Mouse (Mus musculus): ENCODE measurements at regions not wholly inside any gene's neighbourhood (a gene's known extent, or its start where the extent isn't known, plus 50 kb on each side); places are given as distances from the start of the nearest gene placed in this dataset.
A peak's percentile ranks its signal among the peaks of the same experiment; 100 is the strongest.

DNA sequence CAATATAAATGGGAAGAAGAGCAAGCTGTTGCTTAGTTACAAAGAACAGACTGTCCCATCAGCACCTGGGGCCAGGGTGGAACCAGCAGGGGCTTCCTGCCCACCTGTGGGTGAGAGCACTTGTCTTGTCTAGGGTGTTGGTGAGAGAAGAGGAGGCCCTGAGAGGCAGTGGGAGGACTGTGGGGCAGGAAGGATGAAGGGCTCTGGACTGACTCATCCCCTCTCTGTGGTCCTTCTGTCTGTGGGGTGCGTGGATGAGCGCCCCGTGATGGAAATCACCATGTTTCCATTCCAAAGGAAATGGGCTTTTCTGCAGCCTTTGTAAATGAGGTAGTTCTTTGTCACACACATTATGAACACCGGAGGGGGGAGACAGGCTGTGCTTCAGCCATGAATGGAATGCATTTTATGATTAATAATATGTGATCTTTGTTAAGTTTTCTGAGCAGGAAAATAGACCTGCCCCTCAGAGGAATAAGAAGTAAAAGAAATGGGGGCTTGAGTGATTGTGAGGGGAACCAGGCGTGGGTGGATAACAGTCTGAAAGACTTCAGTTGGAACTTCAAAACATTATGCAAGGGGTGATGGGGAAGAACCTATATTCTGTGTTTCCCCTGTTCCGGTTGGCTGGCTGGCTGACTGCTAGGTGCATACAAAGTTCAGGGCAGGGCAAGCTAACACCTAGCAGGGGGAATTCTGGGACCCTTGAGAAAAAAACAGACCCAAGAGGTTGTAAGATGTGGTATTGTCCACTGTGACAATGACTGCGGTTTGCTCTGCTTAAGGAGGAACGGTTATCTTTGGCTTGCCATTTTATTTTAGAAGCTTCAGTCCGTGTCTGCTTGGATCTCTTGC is 237.3 kb downstream of the Gadd45g start:
- ATAC-seq (replicated peaks in 1 of 2; ENCODE audit: insufficient read depth in 1 of 2, low FRiP score in 2 of 2, low TSS enrichment in 1 of 2, low read depth in 1 of 2, poor library complexity in 2 of 2, severe bottlenecking in 2 of 2) = no peak

DNA sequence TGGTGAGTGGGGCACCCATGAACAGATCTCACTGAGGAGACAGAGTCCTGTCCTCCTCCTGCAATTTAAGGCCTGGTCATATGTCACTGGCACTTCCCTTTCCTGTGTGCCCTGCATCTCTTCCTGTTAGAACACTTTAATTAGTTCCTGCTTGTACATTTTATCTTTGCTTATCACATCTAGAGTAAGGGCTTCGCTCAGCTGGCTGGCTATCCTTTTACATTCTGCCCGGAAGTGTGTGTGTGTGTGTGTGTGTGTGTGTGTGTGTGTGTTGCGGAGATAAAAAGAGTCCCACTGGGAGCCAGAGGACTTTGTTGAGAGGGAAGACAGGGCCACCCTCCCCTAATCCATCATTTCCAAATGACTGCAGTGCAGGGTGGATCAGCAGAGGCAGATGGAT is 238.6 kb downstream of the Gadd45g start:
- peak; percentile 18 to 73; a peak in 2 of 4 replicates for ATAC-seq (replicated peaks in 1 of 2; ENCODE audit: insufficient read depth in 1 of 2, low FRiP score in 2 of 2, low TSS enrichment in 1 of 2, low read depth in 1 of 2, poor library complexity in 2 of 2, severe bottlenecking in 2 of 2)

DNA sequence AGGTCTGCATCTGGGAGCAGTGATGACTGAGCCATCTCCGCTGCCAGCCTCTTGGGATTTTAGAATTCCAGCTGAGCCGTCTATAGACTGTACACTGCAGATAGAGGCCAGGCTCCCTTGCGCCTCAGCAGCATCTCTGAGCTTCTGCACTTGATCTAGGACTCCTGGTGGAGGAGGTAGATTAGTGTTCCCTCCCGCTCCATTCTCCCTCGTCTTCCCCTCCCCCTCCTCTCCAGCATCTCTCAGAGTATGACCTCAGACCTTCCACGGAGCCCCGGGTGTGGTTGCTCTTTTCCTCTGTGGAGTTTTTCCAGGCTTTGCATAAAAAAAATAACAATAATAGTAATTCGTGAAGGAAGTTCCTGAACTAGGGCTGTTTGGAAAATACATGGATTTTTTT is 241.8 kb downstream of the Gadd45g start:
- ATAC-seq (replicated peaks in 1 of 2; ENCODE audit: insufficient read depth in 1 of 2, low FRiP score in 2 of 2, low TSS enrichment in 1 of 2, low read depth in 1 of 2, poor library complexity in 2 of 2, severe bottlenecking in 2 of 2) = no peak

DNA sequence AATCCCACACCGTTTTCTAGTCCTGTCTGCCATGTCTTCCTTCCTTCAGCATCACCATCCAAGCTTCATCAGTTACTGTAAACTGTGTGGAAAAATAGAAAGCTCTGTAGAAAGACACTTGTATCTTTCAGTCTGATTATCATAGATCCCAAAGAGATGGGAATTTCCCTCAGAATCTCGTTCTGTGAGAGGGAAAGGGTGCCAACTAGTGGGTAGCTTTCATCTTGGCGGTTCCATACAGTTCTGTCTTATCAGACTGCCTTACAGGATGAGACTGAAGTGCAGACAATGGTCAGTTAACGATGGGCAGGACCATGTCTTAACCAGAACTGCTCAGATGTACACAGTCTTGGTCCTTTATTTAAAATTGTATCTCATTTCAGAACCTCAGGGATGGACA is 243.9 kb downstream of the Gadd45g start:
- ATAC-seq (replicated peaks in 1 of 2; ENCODE audit: insufficient read depth in 1 of 2, low FRiP score in 2 of 2, low TSS enrichment in 1 of 2, low read depth in 1 of 2, poor library complexity in 2 of 2, severe bottlenecking in 2 of 2) = no peak

DNA sequence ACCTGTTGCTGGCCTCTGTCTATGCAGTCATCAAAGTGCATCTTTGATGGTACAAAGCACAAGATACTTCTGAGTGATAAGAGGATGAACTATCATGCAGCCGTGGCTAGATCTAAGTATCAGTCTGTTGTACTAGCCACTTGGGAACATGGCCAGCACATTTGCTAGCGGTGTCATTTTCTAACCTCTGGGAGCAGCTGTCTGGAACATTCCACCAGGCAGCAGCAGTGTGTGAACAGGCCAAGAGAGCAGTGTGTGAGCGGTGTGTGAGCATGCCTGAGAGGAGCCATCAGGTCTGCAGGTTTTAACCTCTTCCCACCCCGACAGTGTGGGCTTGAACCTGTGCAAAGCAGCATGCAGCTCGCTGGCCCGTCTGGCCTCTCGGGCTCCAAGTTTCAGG is 248.3 kb downstream of the Gadd45g start:
- no peak for ATAC-seq (replicated peaks in 1 of 2; ENCODE audit: insufficient read depth in 1 of 2, low FRiP score in 2 of 2, low TSS enrichment in 1 of 2, low read depth in 1 of 2, poor library complexity in 2 of 2, severe bottlenecking in 2 of 2)

DNA sequence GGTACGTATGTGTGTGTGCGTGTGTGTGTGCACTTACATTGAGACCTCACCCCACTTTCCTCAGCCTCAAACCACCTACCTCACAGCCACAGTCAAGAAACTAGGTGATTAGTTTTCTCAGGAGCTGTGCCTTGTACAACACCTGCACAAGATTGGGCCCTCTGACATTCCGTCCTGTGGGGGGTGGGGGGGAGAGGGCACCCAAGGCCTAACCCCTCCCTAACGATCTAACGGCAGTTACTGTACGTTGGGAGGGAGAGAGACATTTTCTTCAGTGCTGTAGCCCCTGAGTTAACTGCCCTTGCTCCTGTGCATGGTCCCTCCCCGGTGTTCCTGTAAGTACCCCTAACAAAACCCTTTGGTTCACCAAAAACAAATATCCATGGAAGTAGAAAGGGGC is 250.0 kb downstream of the Gadd45g start:
- ATAC-seq (replicated peaks in 1 of 2; ENCODE audit: insufficient read depth in 1 of 2, low FRiP score in 2 of 2, low TSS enrichment in 1 of 2, low read depth in 1 of 2, poor library complexity in 2 of 2, severe bottlenecking in 2 of 2) = no peak

DNA sequence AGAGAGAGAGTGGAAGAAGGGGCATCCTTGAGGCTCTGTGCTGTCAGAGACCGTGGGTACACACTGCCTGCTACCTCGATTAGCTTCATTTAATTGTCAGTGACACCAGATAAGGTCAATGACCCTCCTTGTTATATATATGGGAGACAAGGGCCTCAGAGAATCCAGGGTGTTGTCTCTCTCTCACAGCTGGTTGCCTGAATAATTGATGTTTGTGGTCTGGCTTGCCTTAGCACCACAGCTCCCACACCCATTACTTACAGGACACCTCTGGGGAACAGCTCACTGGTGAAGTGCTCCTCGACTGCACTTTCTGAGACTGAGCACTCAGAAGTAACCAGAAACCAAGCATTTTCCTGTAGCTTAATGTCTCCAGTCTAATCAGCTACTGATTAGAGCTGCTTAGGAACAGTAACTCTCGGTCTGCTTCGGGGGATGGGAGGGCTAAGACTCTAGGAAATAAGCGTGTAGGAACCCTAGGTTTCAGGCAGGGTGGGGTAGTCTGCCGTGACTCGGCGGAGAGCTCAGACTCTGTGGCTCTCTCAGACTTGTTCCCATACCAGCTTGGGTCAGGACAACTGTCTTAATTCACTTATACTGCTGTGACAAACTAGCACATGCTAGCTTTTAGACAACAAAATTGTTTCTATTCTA is 259.6 kb downstream of the Gadd45g start:
- ATAC-seq (replicated peaks in 1 of 2; ENCODE audit: insufficient read depth in 1 of 2, low FRiP score in 2 of 2, low TSS enrichment in 1 of 2, low read depth in 1 of 2, poor library complexity in 2 of 2, severe bottlenecking in 2 of 2) = 0 out of 4 replicates have a peak, but pooled peaks of 1 of the 2 experiments have one; percentile 22

DNA sequence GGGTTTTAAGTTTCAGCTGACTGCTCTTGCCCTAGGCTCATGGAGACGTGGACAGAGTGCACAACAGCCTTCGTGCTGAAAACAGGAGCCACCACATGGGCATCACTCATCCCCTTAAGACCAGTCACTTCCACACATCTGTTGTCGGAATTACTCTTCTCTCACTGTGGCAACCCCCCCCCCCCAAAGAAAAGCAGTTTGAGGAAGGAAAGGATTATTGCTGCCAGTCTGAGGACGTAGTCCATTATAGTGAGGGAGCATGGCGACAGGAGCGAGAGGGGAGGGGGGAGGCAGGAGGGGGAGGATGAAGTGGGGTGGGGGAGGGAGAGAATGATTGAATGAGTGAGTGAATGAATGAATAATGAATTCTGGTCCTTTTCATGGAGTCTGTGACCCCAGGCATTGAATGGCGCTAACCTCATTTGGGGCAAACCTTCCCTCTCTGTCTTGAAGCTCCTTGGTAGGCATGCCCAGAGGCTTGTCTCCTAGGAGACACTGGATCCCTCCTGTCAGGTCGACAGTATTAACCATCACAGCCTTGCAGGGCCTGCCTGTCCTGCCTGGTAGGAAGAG is 262.0 kb downstream of the Gadd45g start:
- no peak for ATAC-seq (replicated peaks in 1 of 2; ENCODE audit: insufficient read depth in 1 of 2, low FRiP score in 2 of 2, low TSS enrichment in 1 of 2, low read depth in 1 of 2, poor library complexity in 2 of 2, severe bottlenecking in 2 of 2)

DNA sequence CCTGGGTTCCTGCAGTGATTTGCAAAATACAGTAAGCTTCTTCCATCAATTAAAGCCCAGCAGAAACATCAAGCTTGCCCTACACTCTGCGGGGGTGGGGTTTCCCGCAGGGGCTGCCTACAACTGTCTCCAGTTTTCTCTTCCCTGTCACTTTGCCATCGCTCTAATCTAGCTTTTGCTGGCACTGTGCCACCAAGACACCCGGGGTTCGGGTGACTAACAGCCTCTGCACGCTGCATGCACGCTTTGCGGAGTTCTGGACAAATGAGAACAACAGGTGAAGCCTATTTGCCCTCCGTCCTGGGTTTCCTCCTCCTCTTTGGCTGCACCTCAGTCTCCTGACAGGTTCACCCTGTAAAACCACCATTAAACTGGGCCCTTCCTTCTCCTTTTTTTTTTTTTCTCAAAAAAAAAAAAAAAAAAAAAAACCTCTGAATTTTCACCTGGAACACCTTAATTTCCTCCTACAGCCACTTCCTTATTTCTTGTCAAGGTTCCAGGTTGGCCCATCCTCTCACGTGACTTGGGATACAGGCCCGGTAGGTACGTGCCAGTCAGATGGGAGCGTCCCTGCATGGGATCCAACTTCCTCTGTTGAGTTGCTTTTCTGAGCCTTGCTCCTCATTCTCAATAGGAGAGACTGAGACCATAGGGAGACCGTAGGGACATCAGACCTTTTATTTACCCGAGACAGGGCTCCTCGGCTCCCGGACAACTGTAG is 262.7 kb downstream of the Gadd45g start:
- ATAC-seq (replicated peaks in 1 of 2; ENCODE audit: insufficient read depth in 1 of 2, low FRiP score in 2 of 2, low TSS enrichment in 1 of 2, low read depth in 1 of 2, poor library complexity in 2 of 2, severe bottlenecking in 2 of 2) = no peak

DNA sequence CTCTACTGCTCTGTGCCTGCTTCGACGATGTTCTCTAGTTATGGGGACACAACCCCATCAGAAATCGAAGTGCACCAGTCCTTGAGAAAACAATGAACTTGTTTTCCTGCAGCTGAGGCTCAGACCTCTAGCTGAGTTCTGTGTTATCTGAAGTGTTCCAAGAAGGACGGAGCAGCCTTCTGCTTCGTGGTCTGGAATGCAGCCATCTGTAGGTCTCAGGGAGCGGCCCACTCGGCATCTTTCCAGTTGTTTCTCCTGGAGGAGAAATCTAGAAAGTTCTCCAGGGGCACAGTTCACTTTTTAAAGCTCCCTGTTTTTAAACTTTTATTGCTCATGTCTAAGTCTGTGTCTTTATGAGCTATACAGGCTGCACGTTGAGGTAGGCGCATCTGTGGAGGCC is 264.3 kb downstream of the Gadd45g start:
- ATAC-seq (replicated peaks in 1 of 2; ENCODE audit: insufficient read depth in 1 of 2, low FRiP score in 2 of 2, low TSS enrichment in 1 of 2, low read depth in 1 of 2, poor library complexity in 2 of 2, severe bottlenecking in 2 of 2) = no peak

DNA sequence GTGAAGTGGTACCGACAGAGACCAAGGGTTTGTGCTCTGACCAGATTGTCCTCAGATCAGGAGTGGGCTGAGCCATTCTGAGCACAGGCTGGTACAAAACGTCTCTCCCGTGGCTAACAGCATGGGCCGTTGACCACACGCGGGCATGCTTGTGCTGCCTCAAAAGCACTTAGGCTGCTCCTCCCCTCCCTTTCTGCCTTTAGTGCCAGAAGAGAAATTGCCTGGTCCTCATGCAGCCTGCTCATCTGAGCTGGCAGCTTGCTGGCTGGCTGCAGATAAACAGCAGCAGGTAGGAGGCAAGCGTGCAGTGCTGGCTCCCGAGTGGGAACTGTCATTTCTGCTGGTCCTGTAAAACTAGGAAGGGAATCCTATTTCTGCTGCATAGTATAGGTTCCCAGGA is 267.1 kb downstream of the Gadd45g start:
- ATAC-seq (replicated peaks in 1 of 2; ENCODE audit: insufficient read depth in 1 of 2, low FRiP score in 2 of 2, low TSS enrichment in 1 of 2, low read depth in 1 of 2, poor library complexity in 2 of 2, severe bottlenecking in 2 of 2) = no peak

DNA sequence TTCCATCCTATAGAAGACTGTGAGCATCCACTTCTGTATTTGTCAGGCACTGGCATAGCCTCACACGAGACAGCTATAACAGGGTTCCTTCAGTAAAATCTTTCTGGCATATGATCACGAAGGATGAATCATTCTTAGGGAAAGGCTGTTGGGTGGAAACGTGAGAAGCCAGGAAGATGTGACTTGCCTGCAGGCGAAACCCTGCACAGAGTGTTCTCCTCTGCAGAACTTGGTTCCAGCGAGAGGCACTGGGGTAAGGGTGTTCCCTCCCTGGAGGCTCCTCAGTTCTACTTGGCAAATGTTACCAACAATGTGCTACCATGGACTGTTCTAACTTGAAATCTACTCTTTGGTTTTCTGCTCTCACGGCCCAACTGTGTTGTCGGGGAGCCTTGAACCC is 268.0 kb downstream of the Gadd45g start:
- no peak for ATAC-seq (replicated peaks in 1 of 2; ENCODE audit: insufficient read depth in 1 of 2, low FRiP score in 2 of 2, low TSS enrichment in 1 of 2, low read depth in 1 of 2, poor library complexity in 2 of 2, severe bottlenecking in 2 of 2)

DNA sequence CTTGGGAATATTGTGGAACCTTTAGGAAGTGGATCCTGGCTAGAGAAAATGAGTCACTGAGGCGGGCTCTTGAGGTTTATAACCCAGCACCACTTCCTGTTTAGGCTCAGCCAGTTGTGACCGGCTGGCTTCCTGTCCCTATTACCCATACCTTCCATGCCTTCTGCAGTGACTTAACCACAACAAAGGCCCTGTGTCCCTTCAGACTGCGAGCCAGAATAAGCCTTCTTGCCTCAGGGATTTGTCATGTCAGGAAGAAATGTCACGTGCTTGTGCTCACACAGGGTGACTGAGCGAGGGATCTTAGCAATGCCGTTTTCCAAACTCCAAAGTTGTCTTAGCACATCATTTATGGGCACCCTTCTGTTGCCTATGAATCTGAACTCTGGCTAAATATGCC is 268.5 kb downstream of the Gadd45g start:
- ATAC-seq (replicated peaks in 1 of 2; ENCODE audit: insufficient read depth in 1 of 2, low FRiP score in 2 of 2, low TSS enrichment in 1 of 2, low read depth in 1 of 2, poor library complexity in 2 of 2, severe bottlenecking in 2 of 2) = no peak

DNA sequence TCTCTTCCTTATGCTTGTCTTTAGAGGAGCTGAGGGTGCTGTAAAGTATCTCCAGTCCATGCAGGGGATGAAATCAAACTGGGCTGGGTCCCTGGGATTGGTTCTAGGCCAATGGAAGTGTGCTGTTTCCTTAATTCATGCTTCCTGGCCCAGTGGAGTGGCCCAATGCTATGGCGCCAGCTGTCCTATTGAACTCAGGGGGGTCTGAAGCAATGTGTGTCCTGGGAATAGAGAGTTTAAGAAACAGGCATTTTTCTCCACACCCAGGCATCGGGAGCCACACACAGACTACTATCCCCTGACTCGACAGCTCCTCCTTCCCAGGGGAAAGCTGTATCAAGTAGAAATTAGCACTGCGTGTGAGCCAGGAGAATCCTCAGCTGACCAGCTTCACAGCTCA is 269.8 kb downstream of the Gadd45g start:
- no peak for ATAC-seq (replicated peaks in 1 of 2; ENCODE audit: insufficient read depth in 1 of 2, low FRiP score in 2 of 2, low TSS enrichment in 1 of 2, low read depth in 1 of 2, poor library complexity in 2 of 2, severe bottlenecking in 2 of 2)

DNA sequence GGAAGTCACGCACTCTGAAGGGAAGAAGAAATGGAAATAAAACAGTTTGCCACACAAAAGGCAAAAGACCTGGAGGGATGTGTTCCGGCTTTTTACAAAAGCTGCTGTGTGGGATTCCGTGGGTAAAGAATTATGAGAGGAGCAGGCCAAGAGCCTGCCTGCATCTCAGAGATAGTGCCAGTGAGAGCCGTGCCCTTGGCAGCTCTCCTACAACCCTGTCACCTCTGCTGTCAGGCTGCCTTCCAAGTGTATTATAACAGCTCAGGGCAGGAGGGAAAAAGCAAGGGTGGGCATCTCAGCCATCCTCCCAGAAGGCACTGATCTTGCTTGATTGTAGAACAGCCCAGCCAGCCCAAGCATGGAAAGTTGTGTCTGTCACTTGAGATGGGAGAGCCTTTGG is 270.3 kb downstream of the Gadd45g start:
- ATAC-seq (replicated peaks in 1 of 2; ENCODE audit: insufficient read depth in 1 of 2, low FRiP score in 2 of 2, low TSS enrichment in 1 of 2, low read depth in 1 of 2, poor library complexity in 2 of 2, severe bottlenecking in 2 of 2) = peak in 1 of 2 experiments; percentile 2; a peak in 1 of 4 replicates

DNA sequence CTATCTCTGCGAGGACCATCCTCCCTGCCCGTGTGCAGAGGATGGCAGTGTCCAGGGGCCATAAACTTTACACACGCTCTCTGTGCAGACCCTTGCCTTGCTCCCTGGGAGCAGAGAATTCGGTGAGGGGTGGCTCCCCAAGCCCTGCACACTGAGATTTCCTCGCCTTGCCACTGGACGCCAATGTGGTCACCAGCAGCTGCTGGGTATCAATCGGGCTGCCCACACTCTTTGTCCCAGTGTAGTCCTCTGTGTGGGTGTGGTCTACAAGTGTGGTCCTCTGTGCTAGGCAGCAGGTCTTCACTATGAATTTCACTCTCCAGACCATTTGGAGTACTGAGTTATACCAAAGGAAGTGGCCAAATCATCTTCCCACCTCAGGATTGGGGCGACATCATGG is 274.3 kb downstream of the Gadd45g start:
- no peak for ATAC-seq (replicated peaks in 1 of 2; ENCODE audit: insufficient read depth in 1 of 2, low FRiP score in 2 of 2, low TSS enrichment in 1 of 2, low read depth in 1 of 2, poor library complexity in 2 of 2, severe bottlenecking in 2 of 2)

DNA sequence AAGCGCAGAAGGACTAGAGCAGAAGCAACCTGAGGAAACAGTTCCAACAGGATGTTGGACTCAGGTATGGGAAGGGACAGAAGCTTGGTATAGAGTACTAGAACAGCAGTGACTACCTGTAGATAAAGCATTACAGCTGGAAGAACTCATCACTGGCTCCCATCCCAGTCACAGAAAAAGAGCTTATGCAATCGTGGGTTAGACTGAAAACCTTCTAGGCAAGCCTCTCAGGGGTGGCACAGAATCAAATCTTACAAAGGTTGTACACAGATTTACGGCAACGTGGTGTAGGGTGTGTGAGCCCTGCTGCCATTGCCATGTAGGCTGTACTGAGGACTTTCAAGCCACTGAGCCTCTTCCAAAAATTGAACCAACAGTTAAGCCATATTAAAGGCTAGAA is 278.6 kb downstream of the Gadd45g start:
- ATAC-seq (replicated peaks in 1 of 2; ENCODE audit: insufficient read depth in 1 of 2, low FRiP score in 2 of 2, low TSS enrichment in 1 of 2, low read depth in 1 of 2, poor library complexity in 2 of 2, severe bottlenecking in 2 of 2) = no peak

DNA sequence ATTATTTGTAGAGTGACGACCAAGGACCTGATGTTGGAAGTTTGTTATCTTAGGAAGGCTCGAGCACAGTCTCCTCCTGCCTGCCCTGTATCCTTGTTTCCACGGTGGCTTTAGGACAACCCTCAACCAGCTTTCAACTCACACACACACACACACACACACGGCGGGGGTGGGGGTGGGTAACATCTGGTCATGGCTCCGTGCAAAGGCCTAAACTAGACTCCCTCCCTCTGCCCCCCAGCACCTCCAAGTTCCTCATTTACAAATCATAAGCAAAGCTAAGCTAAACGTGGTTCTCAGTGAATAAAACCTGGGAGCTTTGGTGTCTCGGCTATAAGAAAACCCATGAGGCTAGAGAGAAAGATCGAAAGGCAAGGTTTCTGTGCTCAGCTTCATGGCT is 281.3 kb downstream of the Gadd45g start:
- ATAC-seq (replicated peaks in 1 of 2; ENCODE audit: insufficient read depth in 1 of 2, low FRiP score in 2 of 2, low TSS enrichment in 1 of 2, low read depth in 1 of 2, poor library complexity in 2 of 2, severe bottlenecking in 2 of 2) = no peak
